Mouse (Mus musculus) heart, adult 2 months (tissue): ENCODE results near the gene Tspan5. TPM values are rescaled to one million over a fixed set of nuclear protein-coding genes. Genes with fewer than 3 reads are reported as not detected.

Experiments used
- DNase-seq, 2 experiments: peaks; one replicate each; pipeline ENCODE4 v3.0.0; 2021
- H3K27ac ChIP-seq: fragments of 200-600 bp; 2 replicates; pipeline ENCODE4 v1.8.1; 2022
- H3K27me3 ChIP-seq: fragments of 200-500 bp; 2 replicates; pipeline ENCODE4 v1.6.1; 2012; ENCODE audit warnings: mild to moderate bottlenecking, low read length, inconsistent platforms, mixed read lengths; ENCODE audit not compliant: control insufficient read depth, insufficient read depth
- H3K36me3 ChIP-seq: fragments of 200-500 bp; 2 replicates; pipeline ENCODE4 v1.6.1; 2012; ENCODE audit warnings: low read length, inconsistent platforms; ENCODE audit not compliant: control insufficient read depth, insufficient read depth
- H3K4me1 ChIP-seq: fragments of 200-500 bp; 2 replicates; pipeline ENCODE4 v1.6.1; 2011; ENCODE audit warnings: low read length; ENCODE audit not compliant: control insufficient read depth, insufficient read depth
- H3K4me3 ChIP-seq: fragments of 200-600 bp; 2 replicates; pipeline ENCODE4 v1.8.1; 2022
- H3K79me2 ChIP-seq: fragments of 200-500 bp; replicated peaks from 2 replicates; pipeline ENCODE4 v1.6.1; 2012; ENCODE audit warnings: mild to moderate bottlenecking, inconsistent platforms, low read length, moderate library complexity, mixed read lengths; ENCODE audit not compliant: control insufficient read depth, insufficient read depth
- H3K9ac ChIP-seq: fragments of 200-500 bp; 2 replicates; pipeline ENCODE4 v1.6.1; 2012; ENCODE audit warnings: low read depth, mild to moderate bottlenecking, control low read depth, inconsistent platforms, low read length, mixed read lengths
- CTCF ChIP-seq: fragments of 200-600 bp; IDR thresholded peaks from 2 replicates; pipeline ENCODE4 v1.8.1; 2022; ENCODE audit warnings: antibody characterized with exemption, mild to moderate bottlenecking, moderate library complexity
- EP300 ChIP-seq: fragments of 200-500 bp; IDR thresholded peaks from 2 replicates; pipeline ENCODE4 v1.6.1; 2011; ENCODE audit warnings: low read depth, low read length, control low read depth; ENCODE audit not compliant: insufficient read depth
- POLR2A ChIP-seq: fragments of 200-500 bp; IDR thresholded peaks from 2 replicates; pipeline ENCODE4 v1.6.1; 2011; ENCODE audit warnings: mild to moderate bottlenecking, low read depth, low read length, control low read depth; ENCODE audit not compliant: insufficient read depth
- WGBS: fragments of 180-500 bp; shearing (Covaris S2); methylation state at CpG from one replicate; pipeline ENCODE4 v1.1.7; 2018; 5-methylcytosine and 5-hydroxymethylcytosine counted together
- intact Hi-C: fragments of 180-260 bp; cut with DNase I; formaldehyde crosslinking; loops from one replicate; pipeline ENCODE4 v1.15.1; 2025
- polyA plus RNA-seq: library from polyadenylated mRNA; depleted of rRNA; stranded (reverse); fragments of >200 nt; gene quantifications from 2 replicates; pipeline ENCODE4 v1.2.3, GENCODE M21; 2012
- total RNA-seq, 2 experiments: library from RNA; stranded (reverse); gene quantifications; 2 replicates each; pipeline ENCODE4 v1.2.3; 2021

The Tspan5 gene
- total and polyA plus RNA-seq, 3 experiments: 4.9 to 6.9 (median 5.3) TPM

DNA sequence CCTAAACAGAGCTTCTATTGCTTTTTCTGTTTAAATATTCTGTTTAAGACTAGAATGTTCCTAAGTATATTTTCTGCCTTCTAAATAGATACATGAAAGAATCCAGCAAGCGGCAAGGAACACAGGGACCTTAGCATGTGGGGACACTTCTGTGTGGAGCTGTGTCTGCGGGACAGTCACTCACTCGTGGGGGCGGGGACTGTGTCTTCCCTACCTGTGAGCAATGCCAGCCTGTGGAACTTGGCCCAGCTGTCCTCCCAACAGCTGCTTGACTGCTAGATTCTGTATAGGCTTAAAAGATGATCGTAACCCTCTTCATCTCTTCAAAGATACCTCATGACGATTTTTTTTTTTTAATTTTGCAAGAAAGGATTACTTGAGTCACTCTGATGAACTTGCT is 133.9 kb downstream of the Tspan5 start:
- no peak for DNase-seq
- TF ChIP-seq CTCF (no peak), EP300 (no peak), POLR2A (no peak)
- H3K27ac ChIP-seq: no peak overlapping the region
- H3K9ac ChIP-seq: no peak overlapping the region
- 94% methylated on average over 6 of the region's 6 CpGs for WGBS
- no peak overlapping the region for H3K4me3 ChIP-seq
- intact Hi-C loops: no loop called here
- H3K27me3 ChIP-seq: no peaks in the 10 kb centered on the region
- H3K4me1 ChIP-seq: no peaks in the 10 kb centered on the region
- H3K36me3 ChIP-seq: no peaks in the 10 kb centered on the region
- no peaks in the 10 kb centered on the region for H3K79me2 ChIP-seq

DNA sequence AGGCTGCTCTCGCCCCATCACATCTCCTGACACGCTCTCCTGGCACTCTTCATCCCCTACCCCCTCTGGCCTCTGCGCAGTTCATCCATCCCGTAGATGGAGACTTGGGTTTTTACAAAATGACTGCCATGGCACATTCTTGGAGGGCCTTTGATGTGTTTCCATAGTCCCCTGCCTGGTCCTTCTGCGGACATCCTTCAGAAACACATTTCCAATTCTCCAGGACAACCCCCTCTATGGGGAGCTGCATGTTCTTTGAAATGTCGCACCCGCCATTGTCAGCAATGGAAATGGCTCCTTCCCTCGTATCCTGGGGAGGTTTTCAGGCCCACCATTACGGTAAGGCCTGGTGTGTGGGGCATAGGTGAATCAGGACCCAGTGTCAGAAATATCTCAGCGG is 134.4 kb downstream of the Tspan5 start:
- Histone ChIP-seq H3K27ac (no peak overlapping the region), H3K9ac (no peak overlapping the region), H3K4me3 (no peak overlapping the region), H3K79me2 (no peaks in the 10 kb centered on the region), H3K36me3 (no peaks in the 10 kb centered on the region), H3K27me3 (no peaks in the 10 kb centered on the region), H3K4me1 (no peaks in the 10 kb centered on the region)
- DNase-seq: no peak
- TF ChIP-seq CTCF: no peak
- TF ChIP-seq POLR2A: no peak
- no peak for TF ChIP-seq EP300
- WGBS: 96% methylated on average over 10 of the region's 10 CpGs
- intact Hi-C loops: no loop called here

DNA sequence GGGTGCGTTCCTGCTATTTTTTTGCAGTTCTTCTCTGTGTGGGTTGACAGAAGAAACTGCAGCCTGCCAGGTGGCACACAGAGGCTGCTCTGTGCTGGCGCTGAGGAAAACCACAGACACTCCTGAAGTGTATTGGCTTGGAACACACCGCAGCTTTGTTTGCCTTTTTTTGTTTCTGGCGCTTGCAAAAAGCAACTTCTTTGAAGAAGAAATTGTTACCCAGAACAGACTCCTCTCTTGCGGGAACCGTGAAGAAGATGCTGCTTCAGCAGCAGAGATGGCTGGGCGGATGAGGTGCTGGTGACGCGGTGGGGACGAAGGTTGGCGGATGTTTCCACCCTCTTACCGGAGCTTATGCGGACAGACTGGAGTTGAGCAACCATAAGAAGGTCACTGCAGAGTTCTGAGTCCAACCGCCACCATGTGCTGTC is 135.0 kb downstream of the Tspan5 start:
- WGBS: 90% methylated on average over 14 of the region's 14 CpGs
- TF ChIP-seq EP300 (no peak), POLR2A (no peak), CTCF (no peak)
- no peak for DNase-seq

DNA sequence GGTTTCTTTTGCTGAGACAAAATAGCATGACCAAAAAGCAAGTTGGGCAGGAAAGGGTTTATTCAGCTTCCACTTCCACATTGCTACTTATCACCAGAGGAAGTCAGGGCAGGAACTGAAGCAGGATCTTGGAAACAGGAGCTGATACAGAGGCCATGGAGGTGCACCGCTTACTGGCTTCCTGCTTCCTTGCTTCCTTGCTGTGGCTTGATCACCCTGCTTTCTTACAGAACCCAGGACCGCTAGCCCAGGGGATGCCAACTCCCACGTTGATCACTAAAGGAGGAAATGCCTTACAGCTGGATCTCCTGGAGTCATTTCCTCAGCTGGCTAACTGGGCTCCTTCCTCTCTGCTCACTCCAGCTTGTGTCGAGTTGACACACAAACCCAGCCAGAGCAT is 135.7 kb downstream of the Tspan5 start:
- Histone ChIP-seq H3K4me1 (no peaks in the 10 kb centered on the region), H3K27me3 (no peaks in the 10 kb centered on the region), H3K9ac (no peak overlapping the region), H3K4me3 (no peak overlapping the region), H3K79me2 (no peaks in the 10 kb centered on the region), H3K36me3 (no peaks in the 10 kb centered on the region), H3K27ac (no peak overlapping the region)
- intact Hi-C loops: no loop called here
- 34% methylated on average over 4 of the region's 4 CpGs for WGBS
- DNase-seq: no peak
- TF ChIP-seq POLR2A (no peak), EP300 (no peak), CTCF (no peak)

More for the DNA sequence above, 135.0 kb downstream of the Tspan5 start:
- Histone ChIP-seq H3K79me2 (no peaks in the 10 kb centered on the region), H3K36me3 (no peaks in the 10 kb centered on the region), H3K9ac (no peak overlapping the region), H3K27me3 (no peaks in the 10 kb centered on the region), H3K4me3 (no peak overlapping the region), H3K4me1 (no peaks in the 10 kb centered on the region), H3K27ac (no peak overlapping the region)
- intact Hi-C loops: no loop called here

DNA sequence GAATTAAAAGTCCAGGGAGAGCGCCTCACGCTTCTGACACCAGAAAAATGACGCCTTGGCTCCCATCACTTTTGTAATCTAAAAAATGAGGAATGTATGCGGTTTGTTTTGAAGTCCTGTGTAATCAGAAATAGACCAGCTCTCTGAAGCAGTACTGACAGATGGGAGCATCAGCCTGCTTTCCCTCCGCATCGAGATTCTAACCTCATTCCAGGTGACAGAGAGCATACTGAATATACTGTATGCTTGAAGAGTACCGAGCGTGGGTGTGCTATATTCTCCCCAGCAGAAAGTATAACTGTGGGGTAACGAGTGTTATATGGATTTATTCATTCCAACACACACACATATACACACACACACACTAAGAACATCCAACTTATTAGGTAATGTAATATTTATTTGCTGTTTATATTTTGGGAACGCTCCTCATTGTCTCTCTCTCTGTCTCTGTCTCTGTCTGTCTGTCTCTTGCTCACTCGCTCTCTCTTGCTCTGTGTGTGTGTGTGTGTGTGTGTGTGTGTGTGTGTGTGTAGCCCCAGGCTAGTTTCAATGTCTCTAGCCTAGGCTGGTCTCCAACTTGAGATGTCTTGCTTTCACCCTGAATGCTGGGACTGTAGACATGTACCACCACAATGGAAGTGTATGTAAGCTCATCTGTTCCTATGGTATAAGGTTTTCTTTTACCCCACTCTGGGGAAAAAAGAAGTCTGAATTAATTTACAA is 139.2 kb downstream of the Tspan5 start:
- DNase-seq: no peak
- H3K4me1 ChIP-seq: no peaks in the 10 kb centered on the region
- intact Hi-C loops: no loop called here
- no peak overlapping the region for H3K4me3 ChIP-seq
- 81% methylated on average over 11 of the region's 11 CpGs for WGBS
- TF ChIP-seq POLR2A (no peak), EP300 (no peak), CTCF (no peak)
- no peak overlapping the region for H3K27ac ChIP-seq
- H3K9ac ChIP-seq: no peak overlapping the region
- no peaks in the 10 kb centered on the region for H3K79me2 ChIP-seq
- H3K36me3 ChIP-seq: no peaks in the 10 kb centered on the region
- H3K27me3 ChIP-seq: no peaks in the 10 kb centered on the region

DNA sequence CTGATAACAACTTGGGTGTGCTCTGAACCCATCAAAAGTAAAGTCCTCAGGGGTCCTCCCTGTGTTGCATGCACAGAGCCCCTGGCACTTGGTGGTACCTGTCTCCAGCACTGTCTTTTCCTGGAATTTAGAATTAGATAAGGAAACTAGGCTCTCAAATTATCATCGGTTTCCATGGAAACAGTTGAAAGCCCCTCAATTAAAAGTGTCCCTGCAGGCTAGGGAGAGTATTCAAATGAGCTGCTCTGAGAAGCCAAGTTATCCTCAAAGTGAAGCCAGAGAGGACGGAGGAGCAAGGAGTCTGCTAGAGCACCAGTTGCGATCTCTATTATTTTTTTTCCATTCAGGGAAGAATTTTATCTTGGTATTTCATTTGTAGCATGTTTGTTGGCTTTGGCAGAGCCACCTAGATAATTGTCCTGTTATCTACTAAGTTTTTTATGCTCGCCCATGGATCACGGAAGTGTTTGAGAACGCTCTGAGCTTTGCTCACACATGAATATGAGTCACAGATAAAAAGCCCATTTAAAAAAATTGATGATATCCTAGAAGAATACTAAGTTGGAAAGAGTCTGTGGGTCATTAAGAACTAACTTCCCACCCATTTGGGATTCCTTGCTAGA is 139.8 kb downstream of the Tspan5 start:
- Histone ChIP-seq H3K36me3 (no peaks in the 10 kb centered on the region), H3K4me3 (no peak overlapping the region), H3K79me2 (no peaks in the 10 kb centered on the region), H3K4me1 (no peaks in the 10 kb centered on the region), H3K9ac (no peak overlapping the region), H3K27ac (no peak overlapping the region), H3K27me3 (no peaks in the 10 kb centered on the region)
- TF ChIP-seq CTCF (no peak), EP300 (no peak), POLR2A (no peak)
- DNase-seq: no peak
- intact Hi-C loops: no loop called here
- 28% methylated on average over 6 of the region's 6 CpGs for WGBS
